Mouse (Mus musculus) thymus, adult 18-20 months (tissue): ENCODE measurements around the gene Ky.

ENCODE experiments used
- DNase-seq, 2 experiments: peaks; one replicate each; pipeline ENCODE4 v3.0.0; 2022; ENCODE audit warnings: mixed read lengths in 2 of 2

Gene Ky

DNA sequence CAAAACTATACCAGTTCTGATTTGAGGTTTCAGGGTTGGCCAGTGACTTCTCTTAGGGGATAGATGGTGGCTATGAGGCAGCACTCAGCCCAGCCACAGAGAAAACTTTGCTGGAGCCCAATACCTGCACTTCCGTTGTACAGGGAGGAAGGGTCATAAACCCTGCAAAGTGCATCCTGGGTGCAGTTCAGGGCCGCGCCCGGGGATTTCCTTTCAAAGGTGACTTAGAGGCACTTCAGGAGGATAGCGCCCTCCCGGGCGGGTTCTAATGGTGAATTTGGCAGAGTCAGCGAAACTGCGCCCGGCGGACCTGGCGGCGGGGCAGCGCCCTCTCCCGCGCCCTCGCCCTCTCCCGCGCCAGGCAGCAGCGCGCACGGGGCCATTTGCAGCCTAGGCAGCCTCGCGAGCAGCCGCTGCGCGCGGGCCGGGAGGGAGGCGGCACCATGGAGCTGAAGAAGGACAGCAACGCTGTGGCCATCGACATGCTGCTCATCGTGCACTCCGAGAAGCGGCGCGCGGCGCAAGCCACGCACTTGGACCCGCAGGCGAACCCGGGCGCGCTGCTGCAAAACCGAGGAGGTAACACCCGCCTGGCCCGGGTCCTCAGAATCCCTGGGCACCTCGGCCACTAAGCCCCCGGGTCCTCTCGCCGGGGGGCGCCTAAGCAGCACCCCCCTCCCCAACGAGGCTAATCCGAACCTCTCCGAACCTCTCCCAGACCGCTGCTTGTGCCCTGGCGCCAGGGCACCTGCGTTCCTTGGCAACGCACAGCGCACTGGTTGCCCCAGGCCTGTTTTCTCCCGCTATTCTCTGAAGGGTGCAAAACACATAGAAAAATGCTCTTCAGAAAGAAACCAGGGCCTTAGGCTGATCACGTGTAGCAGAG is at the start of gene Ky:
TSS of gene Ky (plus strand) at position 51 of the 886 bp plus-strand sequence.
- DNase-seq: no peak

DNA sequence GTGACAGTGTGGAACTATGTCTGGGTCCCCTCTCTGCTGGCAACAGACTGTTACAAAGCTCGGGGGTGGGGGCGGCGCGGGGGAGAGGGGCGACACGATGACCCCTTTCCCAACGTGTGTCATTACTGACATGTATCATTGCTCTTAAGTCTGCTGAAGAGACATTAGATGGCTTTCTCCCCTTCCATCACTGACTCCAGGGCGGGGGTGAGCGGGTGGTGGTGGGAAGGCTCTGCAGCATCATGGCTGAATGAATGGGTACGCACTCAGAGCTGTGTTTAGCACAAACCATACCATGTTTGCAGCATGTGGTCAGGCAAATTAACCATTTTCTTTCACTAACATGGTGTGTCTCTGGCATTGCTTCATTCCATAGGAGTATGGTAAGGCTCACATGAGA is 43.3 kb upstream of the Ky start:
- DNase-seq: no peak

DNA sequence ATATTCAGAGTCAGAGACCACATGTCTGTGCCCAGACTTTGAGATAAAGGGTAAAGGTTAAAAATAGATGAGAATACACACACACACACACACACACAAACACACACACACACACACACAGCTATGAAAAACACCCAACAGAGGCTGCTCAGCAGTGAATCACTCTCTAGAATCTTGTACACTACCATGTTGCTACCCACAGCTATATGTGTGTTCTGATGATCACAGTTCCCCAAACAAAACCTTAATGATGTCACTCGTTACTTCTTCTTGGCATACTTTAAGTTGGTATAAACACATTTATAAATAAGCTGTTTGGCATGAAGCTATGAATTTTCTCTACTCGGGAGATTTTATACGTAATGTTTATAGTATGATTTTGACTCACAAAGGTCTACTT is 40.5 kb upstream of the Ky start:
- no peak for DNase-seq

DNA sequence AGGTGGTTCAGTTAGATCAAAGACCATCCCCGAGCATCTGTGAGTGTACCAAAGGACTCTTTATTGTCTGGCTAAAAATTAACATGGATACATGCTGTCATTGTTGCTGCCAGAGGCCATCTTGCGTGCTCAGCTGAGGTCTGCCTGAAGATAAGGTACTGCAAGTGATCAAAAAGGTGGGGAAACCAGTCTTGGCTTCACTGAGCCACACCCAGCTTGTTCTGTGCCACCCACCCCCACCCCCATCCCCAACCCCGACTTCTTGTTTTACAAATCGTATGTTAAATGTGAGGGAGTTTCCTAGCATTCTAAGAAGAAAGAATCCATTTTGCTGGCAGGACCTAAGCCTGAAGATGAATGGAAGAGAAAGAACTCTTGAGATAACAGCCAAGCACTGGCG is 39.8 kb upstream of the Ky start:
- DNase-seq: no peak

DNA sequence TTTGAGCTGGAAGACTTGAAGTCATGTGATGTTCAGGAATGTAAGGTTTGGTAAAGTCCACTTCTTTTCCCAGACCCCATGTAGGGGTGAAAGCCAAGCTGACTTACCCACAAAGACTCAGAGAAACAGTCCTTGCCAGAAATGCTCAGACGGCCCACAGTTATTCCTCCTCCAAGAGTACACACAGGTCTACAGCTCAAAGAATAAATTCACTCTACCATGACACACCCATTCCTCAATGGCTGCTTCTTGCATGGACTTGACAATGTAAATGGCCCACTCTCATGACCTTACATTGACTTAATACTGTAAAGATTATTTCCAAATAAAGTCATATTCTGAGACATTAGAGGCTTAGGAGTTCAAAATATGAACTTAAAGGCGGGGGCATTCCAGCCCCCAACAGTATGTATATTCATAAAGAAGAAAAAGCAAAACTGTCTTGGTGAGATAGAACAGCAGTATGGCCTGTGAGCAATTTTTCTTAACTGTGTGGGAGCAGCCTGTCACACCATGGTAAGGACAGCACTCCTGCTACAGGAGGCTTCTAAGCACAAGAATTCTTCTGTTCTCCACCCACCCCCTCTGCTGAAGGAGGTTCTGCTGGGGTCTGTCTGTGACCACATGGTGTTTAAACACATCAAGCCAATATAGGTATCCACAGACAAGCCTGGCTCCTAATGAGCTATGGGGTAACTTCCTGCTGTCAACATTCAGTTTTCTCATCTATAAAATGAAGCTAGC is 35.3 kb upstream of the Ky start:
- no peak for DNase-seq

DNA sequence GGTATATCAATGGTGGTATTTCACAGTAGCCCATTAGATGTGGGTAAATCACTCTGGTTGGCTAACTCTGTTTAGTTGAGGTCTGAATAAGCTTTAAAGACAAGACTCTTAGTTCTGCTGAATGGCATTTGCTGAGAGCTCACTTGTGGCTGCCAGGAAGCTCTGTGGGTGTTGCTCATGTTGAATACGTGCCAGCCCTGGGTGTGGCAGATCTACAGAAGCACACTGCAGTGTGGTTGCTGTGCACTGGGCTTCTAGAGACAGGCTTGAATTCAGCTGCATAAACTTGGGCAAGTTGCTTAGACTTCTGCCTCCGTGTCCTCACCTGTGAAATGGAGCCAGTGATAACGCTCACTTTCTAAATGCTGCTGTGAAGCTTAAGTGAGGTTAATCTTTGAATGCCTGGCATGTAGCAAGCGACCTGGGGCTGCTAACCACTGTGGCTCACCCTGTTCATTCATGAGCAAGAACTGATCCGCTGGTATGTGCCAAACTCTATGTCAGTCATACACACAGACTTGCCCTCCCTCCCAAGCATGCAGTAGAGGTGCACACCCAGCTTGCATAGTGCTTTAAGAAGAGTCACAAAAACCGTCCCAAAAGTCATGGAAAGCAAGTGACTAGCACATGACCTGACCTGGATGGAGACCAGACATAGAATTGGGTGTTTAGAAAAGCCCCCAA is 27.6 kb upstream of the Ky start:
- DNase-seq: no peak

DNA sequence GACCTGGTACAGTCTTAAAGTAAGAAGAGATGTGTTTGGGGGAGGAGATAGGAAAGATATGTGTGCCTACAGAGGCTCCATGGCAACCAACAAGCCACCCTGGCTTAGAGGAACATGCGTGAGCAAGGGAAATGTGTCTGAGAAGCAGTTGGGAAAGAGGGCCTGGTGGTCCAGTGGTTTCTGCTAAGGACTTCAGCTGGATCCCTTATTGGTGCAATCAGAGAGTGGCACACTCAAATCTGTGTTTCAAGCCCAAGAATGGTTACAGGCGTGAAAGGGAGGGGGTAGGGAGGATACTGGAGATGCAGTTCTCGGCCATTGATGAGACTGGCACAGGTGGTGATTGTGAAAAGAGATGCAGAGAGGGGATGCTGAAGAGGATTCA is 27.1 kb upstream of the Ky start:
- no peak for DNase-seq

DNA sequence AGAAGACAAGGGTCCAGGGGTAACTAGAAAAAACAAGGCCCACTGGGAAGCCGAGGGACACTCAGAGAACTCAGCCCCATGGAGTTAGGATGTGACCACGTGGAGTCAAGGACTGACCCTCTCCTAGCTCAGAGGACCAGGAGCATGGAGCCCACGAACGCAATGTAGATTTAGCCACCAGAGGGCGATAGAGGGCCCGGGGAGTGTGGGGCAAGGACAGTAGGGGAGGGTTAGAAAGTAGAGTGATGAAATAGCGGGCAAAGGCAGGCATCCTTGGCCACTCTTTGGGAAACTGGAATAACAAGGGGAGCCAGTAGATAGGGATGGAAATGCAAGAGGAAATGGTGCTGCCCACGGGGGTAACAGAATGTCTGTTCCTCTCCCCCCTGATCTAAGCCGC is 26.5 kb upstream of the Ky start:
- DNase-seq: peak; percentile 8 to 19

DNA sequence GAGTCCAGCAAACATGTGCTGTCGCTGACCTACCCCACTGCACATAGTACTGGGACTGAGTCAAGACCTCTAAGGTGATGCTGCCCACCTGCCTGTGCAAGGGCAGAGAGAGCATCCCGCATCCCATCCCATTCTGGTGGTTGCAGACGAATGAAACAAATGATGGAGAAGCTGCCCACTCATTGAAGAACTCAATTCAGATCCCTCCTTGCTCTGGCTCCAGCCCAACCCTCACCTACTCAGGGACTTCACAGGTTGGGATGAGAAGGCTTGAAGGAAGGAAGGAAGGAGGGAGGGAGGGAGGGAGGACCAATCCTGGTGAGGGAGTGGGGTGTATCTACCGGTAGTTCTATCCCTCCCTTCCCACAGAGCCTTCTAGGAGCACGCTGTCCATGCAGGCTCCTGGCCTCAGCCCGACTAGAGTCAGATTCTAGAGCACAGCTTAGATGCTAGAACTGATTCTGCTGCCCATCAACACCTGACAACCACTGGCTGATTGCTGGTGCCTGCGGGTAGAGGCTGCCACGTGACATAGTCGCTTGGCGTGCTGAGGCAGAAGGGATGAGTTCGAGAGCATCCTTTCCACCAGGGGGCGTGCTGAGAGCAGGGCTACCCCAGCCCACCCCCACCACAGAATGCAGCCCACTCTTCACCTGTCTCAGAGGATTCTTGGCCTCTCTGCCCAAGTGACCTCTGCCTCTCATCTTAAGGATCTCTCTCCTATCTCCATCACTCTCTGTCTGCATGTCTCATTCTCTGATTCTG is 13.3 kb upstream of the Ky start:
- no peak for DNase-seq

DNA sequence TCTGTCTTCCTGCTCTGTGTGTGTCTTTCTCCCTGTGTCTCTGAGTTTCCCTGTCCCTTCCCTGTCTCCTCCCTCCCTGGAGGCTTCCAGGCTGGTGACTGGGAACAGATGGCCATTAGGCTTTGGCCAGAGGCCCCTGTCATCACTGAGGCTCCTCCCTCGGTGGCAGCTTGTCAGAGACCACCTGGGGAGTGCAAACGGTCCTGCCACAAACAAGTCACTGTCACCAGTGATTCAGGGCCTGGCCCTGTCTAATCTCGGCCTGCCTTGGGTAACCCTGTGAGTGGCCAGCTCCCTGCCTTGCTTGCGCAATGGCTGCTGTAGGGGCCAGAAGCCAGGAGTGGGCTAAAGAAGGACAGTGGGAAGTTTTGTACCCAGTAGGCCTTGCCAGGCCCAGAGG is 12.5 kb upstream of the Ky start:
- DNase-seq: no peak

DNA sequence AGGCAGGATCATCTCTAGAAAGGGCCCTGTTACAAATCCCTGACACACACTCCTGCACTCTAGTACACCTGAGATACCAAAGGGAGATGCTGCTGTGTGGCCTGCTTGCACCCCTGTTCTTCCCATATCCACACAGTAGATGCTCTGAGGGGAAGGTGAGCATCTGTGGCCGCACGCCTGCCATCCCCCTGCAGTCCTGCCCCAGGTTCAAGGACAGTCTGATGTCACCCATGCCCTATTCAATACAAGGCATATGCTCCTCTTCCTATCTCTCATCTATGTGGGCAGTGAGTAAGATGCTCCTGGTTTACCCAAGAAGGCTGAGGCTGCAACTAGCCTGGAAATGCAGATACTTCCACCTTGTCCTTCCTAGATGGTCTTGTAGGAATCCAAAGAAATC is 11.6 kb upstream of the Ky start:
- no peak for DNase-seq

DNA sequence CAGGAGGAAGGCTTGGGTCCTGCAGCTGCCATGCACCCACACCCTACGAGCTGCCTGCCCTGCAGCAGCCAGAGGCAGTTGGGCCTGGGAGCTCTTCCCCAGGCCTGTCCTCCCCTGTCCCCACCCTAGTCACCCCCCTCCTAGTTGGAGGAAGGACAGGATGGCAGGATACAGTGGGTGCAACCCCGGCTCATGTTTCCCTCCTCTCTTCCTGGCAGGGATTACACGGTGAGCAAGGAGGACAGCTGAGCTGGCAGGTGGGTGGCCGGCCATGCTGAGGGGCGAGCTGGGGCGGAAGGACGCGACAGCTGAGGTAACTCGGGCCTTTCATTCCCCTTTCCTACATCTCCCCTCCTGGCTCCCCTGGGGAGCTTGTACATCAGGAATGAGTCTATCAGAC is 11.1 kb upstream of the Ky start:
- no peak for DNase-seq

DNA sequence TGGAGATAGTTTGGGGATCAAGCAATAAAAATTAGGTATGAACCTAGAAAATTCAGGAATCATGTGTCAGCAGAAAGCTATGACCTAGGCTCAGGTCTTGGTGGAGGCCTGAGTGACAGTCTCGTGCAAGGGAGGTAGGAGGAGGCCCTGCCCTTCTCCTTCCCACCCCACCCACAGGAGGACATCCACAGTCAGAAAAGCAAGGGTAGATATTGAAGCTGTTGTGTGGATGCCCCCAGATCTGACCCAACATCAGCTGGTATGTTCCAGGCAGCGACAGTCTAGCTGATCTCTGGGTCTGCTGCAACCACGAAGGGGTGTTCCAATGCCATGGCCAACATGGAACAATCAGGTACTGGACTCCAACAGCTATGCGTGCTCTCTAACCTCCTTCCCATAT is 10.3 kb upstream of the Ky start:
- no peak for DNase-seq

DNA sequence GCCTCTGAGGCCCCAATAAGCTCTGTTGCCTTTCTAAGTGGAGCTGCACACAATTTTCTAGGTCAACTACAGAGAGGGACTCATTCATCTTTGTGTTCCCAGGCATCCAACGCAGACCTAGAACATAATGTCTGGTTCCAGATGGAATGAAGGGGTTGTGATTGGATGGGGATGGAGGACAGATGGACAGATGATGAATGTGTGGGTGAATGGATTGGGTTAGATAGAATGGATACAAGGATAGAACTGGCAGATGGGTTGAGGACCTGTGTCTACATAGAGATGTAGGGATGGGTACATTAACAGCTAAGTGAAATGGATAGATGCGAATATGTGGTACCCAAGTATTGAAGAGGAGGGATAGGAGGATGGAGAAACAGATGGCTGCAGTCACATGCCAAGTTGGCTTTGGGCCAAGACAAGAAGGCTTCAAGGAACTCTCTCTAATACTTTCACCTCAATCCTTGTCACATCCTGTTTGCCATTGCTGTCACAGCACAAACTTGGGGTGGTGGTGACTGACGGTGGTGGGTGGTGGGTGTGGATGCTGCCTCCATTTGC is 9.0 kb upstream of the Ky start:
- DNase-seq: no peak

DNA sequence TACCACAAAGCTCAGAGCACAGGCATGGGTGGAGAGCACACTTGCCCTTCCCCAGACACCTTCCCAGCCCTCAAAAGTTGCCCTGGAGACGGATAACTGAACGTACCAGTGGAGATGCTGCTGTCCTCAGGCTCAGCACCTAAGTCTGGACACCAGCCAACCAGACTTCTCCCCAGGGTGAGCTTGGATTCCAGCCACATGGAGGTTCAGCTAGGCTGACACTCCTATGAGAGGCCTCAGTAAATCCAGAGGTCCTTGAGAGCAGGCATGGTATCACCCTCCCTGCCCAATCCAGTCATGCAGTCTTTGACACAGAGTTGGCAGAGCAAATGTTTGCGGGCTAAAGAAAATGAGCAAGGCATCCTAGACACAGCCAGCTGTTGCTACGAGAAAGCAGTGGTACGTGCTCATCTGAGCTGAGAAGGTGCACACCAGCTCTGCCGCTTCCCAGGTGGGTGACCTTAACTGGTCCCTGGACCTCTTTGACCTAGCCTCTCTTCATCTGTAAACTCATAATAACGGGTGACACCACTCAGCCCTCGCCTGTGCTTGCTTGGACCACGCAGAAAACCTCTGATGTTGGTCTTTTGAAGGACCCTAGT is 8.4 kb upstream of the Ky start:
- DNase-seq: no peak

DNA sequence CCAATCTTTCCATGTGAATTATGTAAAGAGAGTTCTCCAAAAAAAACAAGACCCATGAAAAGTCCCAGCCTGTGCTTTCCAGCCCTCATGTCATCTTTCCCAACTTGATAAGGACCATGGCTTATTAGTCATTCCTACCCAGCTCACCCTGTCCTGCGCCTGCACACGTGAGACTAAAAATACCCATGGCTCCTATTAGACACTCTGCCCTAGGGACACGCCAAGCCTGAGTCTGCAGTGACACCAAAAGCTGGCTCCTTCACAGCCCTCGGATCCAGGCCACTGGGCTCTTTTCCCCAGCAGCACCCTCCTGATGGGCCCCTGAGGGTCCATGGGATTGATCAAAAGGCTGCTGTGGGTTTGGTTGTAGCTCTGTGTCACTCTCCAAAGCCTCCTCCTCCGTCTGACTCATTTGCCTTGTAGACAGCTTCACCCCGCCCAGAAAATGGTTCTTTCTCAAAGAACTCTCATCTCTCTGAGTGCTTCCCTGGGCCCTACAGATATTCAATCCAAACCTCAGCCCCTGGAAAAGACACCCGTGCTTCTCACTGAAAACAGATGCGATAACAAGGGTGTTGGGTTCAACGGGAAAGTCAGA is 7.6 kb upstream of the Ky start:
- DNase-seq: no peak

DNA sequence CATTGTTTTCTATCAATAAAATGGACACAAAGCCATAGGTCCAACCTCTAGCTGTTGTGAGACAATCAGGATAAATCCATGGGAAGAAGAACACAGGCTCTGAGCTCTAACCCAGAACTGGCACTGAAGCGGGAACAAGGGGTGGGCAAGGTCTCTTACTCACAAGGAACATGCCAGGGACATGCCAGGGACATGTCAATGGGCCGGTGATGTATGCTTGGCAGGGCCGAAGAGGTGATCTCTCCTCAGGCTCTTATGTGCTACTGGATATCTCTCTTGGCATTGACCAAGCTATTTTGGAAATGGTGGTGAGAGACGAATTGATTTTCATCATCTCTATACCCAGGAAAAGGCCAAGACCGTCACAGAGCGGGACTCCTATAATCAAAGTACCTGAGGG is 6.8 kb upstream of the Ky start:
- DNase-seq: no peak

DNA sequence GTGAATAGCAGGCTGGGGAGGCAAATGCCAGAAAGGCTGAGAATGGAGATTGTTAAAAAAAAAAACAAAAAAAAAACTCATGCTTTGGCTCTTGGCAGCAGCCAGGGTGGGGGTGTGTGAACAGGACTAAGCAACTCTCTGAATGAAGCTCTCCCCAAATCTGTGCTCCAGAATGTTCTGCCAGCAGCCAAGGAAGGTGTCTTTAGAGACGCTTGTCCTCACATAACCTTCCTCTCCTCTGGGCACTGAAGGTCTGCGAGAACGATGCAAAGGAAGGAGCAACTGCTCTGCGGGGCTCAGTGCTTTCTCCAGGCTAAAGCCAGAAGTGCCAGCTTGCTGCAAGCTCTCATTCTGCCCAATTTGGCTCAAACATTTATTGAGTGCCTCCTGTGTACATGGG is 6.3 kb upstream of the Ky start:
- no peak for DNase-seq

DNA sequence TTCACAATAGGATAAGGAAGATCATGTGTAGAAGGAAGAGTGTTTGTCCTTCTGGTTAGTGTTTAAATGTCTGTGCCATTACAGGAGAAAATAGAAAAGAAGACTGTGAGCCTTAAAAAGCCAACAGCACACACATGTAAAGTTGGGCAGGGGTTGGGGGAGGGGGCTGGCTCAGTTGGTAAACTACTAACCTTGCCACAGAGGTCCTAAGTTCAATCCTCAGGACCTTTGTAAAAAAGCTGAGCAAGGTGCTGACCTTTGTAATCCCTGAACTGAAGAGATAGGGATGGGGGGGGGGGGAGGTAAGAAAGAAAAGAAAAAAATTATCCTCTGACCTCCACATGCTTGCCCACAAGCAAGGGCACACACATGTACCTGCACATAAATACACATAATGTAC is 5.8 kb upstream of the Ky start:
- DNase-seq: no peak

DNA sequence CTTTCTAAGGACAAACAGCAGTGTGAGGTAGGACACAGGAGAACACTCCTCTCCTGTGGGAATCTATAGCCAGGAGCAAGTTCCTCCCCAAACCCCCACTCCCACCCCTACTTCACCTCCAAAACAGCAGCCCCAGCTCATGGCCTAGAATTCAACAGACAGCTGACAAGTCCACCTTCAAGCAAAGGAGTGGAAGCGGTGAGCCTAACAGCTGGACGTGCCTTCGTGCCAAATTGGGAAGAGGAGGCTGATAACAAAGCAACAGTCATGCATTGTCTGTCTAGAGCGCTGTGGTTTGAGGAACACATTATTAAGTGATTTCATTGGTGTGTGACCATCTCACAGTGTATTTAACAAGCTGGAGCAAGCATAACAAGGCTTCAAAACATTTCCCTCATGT is 4.4 kb upstream of the Ky start:
- DNase-seq: no peak

DNA sequence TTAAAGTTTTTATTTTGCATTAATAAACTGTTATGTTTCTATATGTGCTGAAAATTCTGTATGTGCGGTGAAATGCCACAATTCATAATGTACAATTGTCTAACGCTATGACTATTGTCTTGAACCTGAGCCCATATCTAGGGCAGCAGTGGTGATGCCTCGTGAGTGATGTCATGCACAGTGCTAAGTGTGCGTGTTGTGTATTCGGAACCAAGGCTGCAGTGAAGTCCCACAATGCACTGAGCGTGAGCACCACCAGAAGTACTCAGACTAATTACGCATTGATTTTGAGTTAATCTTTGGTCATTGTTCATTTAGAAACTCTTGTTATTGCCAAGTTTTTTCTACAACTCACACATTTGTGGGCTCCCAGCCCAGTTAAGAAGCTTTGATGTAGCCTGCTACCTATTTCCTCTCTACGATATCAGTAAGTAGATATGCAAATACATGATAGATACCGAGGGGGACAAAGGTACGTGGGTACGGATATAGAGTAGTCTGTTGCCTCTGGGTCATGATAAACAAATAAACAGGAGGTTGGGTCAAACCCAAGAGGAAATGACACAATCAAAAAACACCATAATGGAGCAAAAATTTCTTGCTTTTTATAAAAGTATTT is 3.4 kb upstream of the Ky start:
- no peak for DNase-seq
